Mouse (Mus musculus): Measurements from ENCODE around the gene Dll1. TPM values are rescaled to one million over a fixed set of nuclear protein-coding genes. Genes with fewer than 3 reads are reported as not detected.
A peak's percentile ranks its signal among the peaks of the same experiment; 100 is the strongest.

Dll1 gene
- polyA plus RNA-seq, 2 experiments, result 7.3 to 10.1 TPM

DNA sequence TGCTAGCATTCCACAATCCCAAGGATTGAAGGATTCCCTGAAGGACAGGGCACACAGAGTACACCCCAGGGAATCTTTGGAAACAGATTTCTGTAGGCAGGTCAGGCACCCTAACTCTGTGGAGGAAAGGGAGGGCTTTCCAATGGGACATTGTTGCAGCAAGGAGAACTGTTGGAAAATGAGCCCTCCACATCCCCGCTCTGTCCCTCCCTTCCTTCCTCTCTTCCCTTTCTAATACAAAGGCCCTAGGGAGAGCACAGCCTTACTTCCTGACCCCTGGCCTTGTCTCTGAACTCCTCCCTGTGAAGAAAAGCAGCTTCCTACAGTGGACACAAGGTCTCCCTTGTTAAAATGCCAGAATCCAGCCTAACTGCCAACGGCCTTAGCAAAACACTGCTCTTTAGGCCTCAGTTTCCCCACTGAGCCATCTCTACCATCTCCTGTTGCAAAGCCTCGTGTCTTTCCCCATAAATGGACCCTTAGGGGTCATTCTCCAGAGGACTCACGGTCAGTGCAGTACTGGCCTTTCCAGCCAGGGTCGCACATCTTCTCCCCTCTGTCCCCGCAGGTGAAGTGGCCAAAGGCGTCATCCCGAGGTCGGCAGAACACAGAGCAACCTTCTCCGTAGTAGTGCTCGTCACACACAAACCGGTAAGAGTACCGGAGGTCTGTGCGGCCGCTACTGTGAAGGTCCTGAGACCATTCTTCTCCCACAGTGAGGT is 3.6 kb downstream of the Dll1 start:
- Histone ChIP-seq H3K4me1 (ENCODE audit: control insufficient read depth, insufficient read depth, low read length) (peaks cover 4% of the 10 kb centered on the region; the same call in 1 of the 2 replicates), H3K36me3 (ENCODE audit: control insufficient read depth, insufficient read depth, low read length) (no peaks in the 10 kb centered on the region), H3K27ac (replicated peaks; ENCODE audit: low read depth, low read length) (no peak overlapping the region), H3K9me3 (ENCODE audit: control insufficient read depth, low read length) (no peaks in the 10 kb centered on the region), H3K4me3 (replicated peaks; ENCODE audit: low read length) (no peak overlapping the region), H3K27me3 (ENCODE audit: control insufficient read depth, insufficient read depth, low read length) (peaks cover 47% of the 10 kb centered on the region), H3K9ac (ENCODE audit: low read depth, low read length, severe bottlenecking) (no peak overlapping the region), H3K4me2 (replicated peaks; ENCODE audit: low read depth, low read length, severe bottlenecking) (peak overlapping the region; percentile 10; the same call in 1 of the 2 replicates)
- ATAC-seq (ENCODE audit: low FRiP score, low read depth) (no peak), DNase-seq (ENCODE audit: low spot score) (no peak)
- 57% methylated on average over 15 of the region's 15 CpGs for WGBS
- TF ChIP-seq POLR2A (IDR thresholded peaks at IDR 0.05; ENCODE audit: borderline replicate concordance, extremely low read depth, insufficient read depth, insufficient read length), result no peak

DNA sequence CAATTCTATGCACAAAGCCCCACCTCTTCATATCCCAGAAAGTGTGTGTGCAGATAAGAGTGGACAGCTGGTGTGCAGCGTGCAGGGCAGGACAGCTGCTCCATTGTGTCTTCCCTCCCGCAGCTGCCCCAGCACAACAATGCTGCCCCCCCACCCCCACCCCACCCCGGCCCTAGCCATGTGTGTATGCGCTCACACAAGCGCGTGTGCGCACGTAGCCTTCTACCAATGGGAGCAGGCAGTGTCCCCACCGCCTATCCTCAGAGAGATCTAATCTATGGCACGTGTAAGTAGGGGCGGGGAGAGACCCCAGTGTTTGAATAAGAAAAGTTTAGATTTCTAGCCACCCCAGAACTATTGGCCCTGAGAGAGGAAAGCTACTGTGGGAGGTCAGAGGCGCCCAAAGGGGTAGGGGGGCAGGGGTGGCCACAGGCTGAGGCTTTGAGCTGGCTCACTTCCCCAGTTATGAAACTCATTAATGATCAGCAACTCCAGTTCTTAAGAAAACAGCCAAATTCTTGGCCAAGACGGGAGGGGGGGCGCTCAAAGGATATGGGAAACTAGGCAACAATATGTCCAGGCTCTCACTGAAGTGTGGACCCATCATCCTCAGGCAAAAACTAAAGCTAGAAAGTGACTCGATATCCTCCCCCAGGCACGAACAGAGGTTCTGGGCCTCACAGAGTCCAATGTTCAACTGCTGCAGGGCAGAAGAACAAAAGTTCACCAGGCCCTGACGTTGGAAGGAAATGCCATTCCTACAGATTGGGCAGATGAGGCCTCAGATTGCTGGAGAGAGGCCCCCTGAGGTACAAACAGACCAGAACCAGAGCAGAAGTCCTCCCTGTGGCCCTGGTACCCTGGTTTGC is 4.5 kb downstream of the Dll1 start:
- Histone ChIP-seq H3K27ac (replicated peaks; ENCODE audit: low read depth, low read length) (no peak overlapping the region), H3K4me3 (replicated peaks; ENCODE audit: low read length) (no peak overlapping the region), H3K9me3 (ENCODE audit: control insufficient read depth, low read length) (no peaks in the 10 kb centered on the region), H3K4me1 (ENCODE audit: control insufficient read depth, insufficient read depth, low read length) (peaks cover 4% of the 10 kb centered on the region; the same call in 1 of the 2 replicates), H3K9ac (ENCODE audit: low read depth, low read length, severe bottlenecking) (no peak overlapping the region), H3K4me2 (replicated peaks; ENCODE audit: low read depth, low read length, severe bottlenecking) (no peak overlapping the region), H3K36me3 (ENCODE audit: control insufficient read depth, insufficient read depth, low read length) (no peaks in the 10 kb centered on the region), H3K27me3 (ENCODE audit: control insufficient read depth, insufficient read depth, low read length) (peaks cover 41% of the 10 kb centered on the region)
- DNase-seq (ENCODE audit: low spot score), result peak; percentile 40
- no peak for TF ChIP-seq POLR2A (IDR thresholded peaks at IDR 0.05; ENCODE audit: borderline replicate concordance, extremely low read depth, insufficient read depth, insufficient read length)
- WGBS, result 64% methylated on average over 17 of the region's 17 CpGs
- ATAC-seq (ENCODE audit: low FRiP score, low read depth), result peak; percentile 73

DNA sequence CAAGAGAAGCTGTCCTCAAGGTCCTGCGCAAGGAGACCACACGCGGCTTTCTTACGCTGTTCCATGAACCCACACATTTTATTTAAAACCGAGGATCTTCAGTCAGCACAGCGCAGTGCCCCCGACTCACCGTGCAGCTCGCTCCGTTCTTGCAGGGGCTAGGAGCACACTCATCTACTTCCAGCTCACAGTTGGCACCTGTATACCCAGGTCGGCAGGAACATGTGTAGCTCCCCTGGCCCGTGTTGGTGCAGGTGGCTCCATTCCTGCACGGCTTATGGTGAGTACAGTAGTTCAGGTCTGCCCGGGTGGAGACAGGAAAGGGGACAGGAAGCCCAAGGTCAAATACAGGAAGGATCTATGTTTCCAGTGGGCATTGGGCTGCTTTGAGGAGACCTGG is 6.3 kb downstream of the Dll1 start:
- Histone ChIP-seq H3K4me2 (replicated peaks; ENCODE audit: low read depth, low read length, severe bottlenecking) (no peak overlapping the region), H3K36me3 (ENCODE audit: control insufficient read depth, insufficient read depth, low read length) (no peaks in the 10 kb centered on the region), H3K9ac (ENCODE audit: low read depth, low read length, severe bottlenecking) (no peak overlapping the region), H3K4me3 (replicated peaks; ENCODE audit: low read length) (no peak overlapping the region), H3K4me1 (ENCODE audit: control insufficient read depth, insufficient read depth, low read length) (no peaks in the 10 kb centered on the region), H3K27me3 (ENCODE audit: control insufficient read depth, insufficient read depth, low read length) (peaks cover 25% of the 10 kb centered on the region), H3K27ac (replicated peaks; ENCODE audit: low read depth, low read length) (no peak overlapping the region), H3K9me3 (ENCODE audit: control insufficient read depth, low read length) (no peaks in the 10 kb centered on the region)
- no peak for TF ChIP-seq POLR2A (IDR thresholded peaks at IDR 0.05; ENCODE audit: borderline replicate concordance, extremely low read depth, insufficient read depth, insufficient read length)
- ATAC-seq (ENCODE audit: low FRiP score, low read depth) (no peak), DNase-seq (ENCODE audit: low spot score) (no peak)
- 91% methylated on average over 14 of the region's 14 CpGs for WGBS

DNA sequence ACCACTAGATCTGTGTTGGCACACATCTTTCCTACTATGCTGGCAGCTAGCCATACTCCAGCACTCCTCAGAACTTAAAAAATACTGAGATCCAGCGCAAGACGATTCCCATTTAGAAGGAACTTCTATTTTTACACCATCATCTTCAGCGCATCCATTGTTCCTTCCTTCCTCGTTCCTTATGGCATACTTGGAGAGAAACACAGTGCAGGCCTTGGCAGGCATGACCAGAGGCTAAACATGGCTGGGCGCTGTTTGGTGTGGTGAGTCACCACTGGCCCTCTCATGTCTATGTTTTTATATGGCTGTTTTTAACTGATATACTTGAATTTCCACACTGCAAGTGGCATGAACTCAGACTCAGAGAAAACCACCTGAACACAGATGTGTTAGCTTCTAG is 11.0 kb downstream of the Dll1 start:
- TF ChIP-seq POLR2A (IDR thresholded peaks at IDR 0.05; ENCODE audit: borderline replicate concordance, extremely low read depth, insufficient read depth, insufficient read length), result no peak
- Histone ChIP-seq H3K27me3 (ENCODE audit: control insufficient read depth, insufficient read depth, low read length) (no peaks in the 10 kb centered on the region), H3K4me2 (replicated peaks; ENCODE audit: low read depth, low read length, severe bottlenecking) (no peak overlapping the region), H3K36me3 (ENCODE audit: control insufficient read depth, insufficient read depth, low read length) (no peaks in the 10 kb centered on the region), H3K27ac (replicated peaks; ENCODE audit: low read depth, low read length) (no peak overlapping the region), H3K4me3 (replicated peaks; ENCODE audit: low read length) (no peak overlapping the region), H3K9me3 (ENCODE audit: control insufficient read depth, low read length) (no peaks in the 10 kb centered on the region), H3K9ac (ENCODE audit: low read depth, low read length, severe bottlenecking) (no peak overlapping the region), H3K4me1 (ENCODE audit: control insufficient read depth, insufficient read depth, low read length) (no peaks in the 10 kb centered on the region)
- WGBS, result 74% methylated on average over 5 of the region's 5 CpGs
- no peak for DNase-seq (ENCODE audit: low spot score)
- ATAC-seq (ENCODE audit: low FRiP score, low read depth), result no peak

DNA sequence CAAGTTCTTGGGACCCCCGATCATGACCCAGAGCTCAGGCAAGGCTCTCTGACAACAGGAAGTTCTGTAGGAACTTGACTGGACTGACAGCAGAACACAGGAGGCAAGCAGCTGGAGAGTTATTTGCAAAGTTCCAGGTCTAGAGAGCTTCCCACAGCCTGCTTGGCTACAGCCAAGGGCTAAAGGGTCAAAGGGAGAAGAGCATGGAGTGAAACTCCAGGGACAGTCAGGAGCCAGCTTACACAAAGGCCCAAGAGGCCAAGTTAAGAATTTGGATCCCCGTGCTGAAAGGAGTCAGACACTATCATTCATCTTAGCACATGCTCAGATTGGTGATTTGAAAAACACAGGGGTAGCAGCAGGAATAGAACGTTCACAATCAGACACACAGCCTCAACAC is 13.0 kb downstream of the Dll1 start:
- no peaks in the 10 kb centered on the region for H3K9me3 ChIP-seq (ENCODE audit: control insufficient read depth, low read length)
- no peak overlapping the region for H3K4me2 ChIP-seq (replicated peaks; ENCODE audit: low read depth, low read length, severe bottlenecking)
- no peaks in the 10 kb centered on the region for H3K4me1 ChIP-seq (ENCODE audit: control insufficient read depth, insufficient read depth, low read length)
- H3K36me3 ChIP-seq (ENCODE audit: control insufficient read depth, insufficient read depth, low read length), result no peaks in the 10 kb centered on the region
- H3K9ac ChIP-seq (ENCODE audit: low read depth, low read length, severe bottlenecking), result no peak overlapping the region
- H3K27ac ChIP-seq (replicated peaks; ENCODE audit: low read depth, low read length), result no peak overlapping the region
- no peak for ATAC-seq (ENCODE audit: low FRiP score, low read depth)
- no peak overlapping the region for H3K4me3 ChIP-seq (replicated peaks; ENCODE audit: low read length)
- no peaks in the 10 kb centered on the region for H3K27me3 ChIP-seq (ENCODE audit: control insufficient read depth, insufficient read depth, low read length)
- DNase-seq (ENCODE audit: low spot score), result no peak
- TF ChIP-seq POLR2A (IDR thresholded peaks at IDR 0.05; ENCODE audit: borderline replicate concordance, extremely low read depth, insufficient read depth, insufficient read length), result no peak
- WGBS, result 73% methylated on average over 3 of the region's 3 CpGs
